Mouse (Mus musculus): Measurements from ENCODE around the gene Gm43552. TPM values are rescaled to one million over a fixed set of nuclear protein-coding genes. Genes with fewer than 3 reads are reported as not detected.

The Gm43552 gene
- polyA plus RNA-seq, 1 experiment from 2014 or later, result not detected

DNA sequence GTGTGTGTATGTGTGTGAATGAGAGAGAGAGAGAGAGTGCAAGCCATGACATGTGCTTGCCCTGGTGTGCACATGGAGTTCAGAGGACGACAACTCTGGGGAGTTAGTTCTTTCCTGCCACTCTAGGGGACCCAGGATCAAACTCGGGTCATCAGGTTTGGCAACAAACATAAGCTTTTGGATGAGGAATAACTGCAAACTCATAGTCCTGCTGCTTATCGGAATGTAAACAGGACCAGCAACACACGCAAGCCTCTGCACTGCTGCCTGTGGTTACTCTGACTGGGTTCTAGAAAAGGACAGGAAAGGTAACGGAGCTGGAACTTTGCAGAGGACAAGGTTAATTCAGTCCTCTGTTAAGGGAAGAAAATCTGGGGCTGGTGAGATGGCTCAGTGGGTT is 67.4 kb downstream of the Gm43552 start:
- H3K4me3 ChIP-seq, result no peak overlapping the region
- no peaks in the 10 kb centered on the region for H3K9me3 ChIP-seq (replicated peaks)
- DNase-seq (ENCODE audit: low spot score), result no peak
- no peaks in the 10 kb centered on the region for H3K27me3 ChIP-seq (ENCODE audit: low read depth, poor library complexity, severe bottlenecking)
- H3K4me1 ChIP-seq, result 0 out of 2 replicates have a peak, but pooled peaks cover 3% of the 10 kb centered on the region
- WGBS, result 85% methylated on average over 5 of the region's 5 CpGs
- peaks cover 59% of the 10 kb centered on the region for H3K36me3 ChIP-seq
- no peak overlapping the region for H3K27ac ChIP-seq (replicated peaks)

DNA sequence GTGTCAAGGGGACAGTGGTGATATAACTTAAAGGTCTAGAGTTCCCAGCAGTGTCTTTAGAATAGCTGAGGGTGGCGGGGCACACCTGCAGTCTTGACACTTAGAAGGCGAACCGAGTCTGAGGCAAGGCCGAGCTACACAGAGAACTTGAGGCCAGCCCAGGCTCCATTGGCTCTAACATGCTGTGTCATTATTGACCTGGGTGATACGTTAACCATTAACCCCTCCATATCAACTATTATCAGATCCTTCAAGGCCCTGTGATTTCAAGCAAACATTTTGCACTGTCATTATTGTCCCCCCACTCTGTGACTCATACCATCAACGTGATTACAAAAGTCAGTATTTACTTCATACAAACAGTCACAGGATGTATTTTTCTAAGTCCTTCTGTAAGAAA is 68.4 kb downstream of the Gm43552 start:
- Histone ChIP-seq H3K36me3 (peaks cover 59% of the 10 kb centered on the region), H3K4me3 (no peak overlapping the region), H3K9me3 (replicated peaks) (no peaks in the 10 kb centered on the region), H3K4me1 (0 out of 2 replicates have a peak, but pooled peaks cover 3% of the 10 kb centered on the region), H3K27me3 (ENCODE audit: low read depth, poor library complexity, severe bottlenecking) (no peaks in the 10 kb centered on the region), H3K27ac (replicated peaks) (no peak overlapping the region)
- 95% methylated on average over 6 of the region's 6 CpGs for WGBS
- DNase-seq (ENCODE audit: low spot score), result no peak

DNA sequence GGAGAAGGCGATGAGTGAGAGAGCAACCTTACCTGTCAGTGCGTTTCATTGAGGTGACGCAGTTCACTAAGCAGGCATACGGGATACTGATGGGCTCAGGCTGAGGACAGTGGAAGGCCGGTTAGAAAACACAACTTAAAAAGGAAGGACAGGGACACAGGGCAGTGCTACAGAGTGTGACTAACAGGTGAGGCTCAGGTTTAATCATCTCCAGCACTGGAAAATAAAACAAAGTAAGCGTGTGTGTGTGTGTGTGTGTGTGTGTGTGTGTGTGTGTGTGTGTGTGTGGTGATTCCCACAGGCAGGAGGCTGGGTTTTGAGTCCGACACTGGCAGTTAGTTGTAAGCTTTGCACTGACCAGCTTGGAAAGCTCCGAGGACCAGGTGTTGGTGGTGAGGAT is 69.8 kb downstream of the Gm43552 start:
- peaks cover 67% of the 10 kb centered on the region for H3K36me3 ChIP-seq

DNA sequence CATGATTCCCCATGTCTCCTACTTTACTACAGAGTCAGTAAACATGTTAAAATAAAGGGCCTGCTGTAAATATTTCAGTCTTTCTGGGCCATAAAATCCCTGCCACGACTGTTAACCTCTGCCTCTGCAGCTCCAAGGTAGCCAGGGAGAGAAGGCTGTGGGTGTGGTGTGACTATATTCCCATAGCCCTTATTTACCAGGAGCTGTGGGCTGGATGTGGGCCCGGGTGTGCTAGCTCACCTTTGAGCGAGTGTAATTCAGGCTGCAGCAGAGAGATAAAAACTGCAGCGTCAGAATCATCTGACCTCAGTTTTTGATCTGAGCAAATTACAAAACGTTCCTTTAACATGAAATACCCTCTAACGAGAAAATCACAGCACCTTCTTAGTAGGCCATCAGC is 71.8 kb downstream of the Gm43552 start:
- Histone ChIP-seq H3K27me3 (ENCODE audit: low read depth, poor library complexity, severe bottlenecking) (no peaks in the 10 kb centered on the region), H3K4me3 (no peak overlapping the region), H3K27ac (replicated peaks) (no peak overlapping the region), H3K9me3 (replicated peaks) (no peaks in the 10 kb centered on the region), H3K4me1 (peaks cover 5% of the 10 kb centered on the region), H3K36me3 (peaks cover 73% of the 10 kb centered on the region)
- 90% methylated on average over 6 of the region's 6 CpGs for WGBS
- no peak for DNase-seq (ENCODE audit: low spot score)

More for the DNA sequence above, 69.8 kb downstream of the Gm43552 start:
- Histone ChIP-seq H3K27ac (replicated peaks) (no peak overlapping the region), H3K4me3 (no peak overlapping the region), H3K27me3 (ENCODE audit: low read depth, poor library complexity, severe bottlenecking) (no peaks in the 10 kb centered on the region), H3K4me1 (no peaks in the 10 kb centered on the region), H3K9me3 (replicated peaks) (no peaks in the 10 kb centered on the region)
- DNase-seq (ENCODE audit: low spot score), result no peak
- 91% methylated on average over 8 of the region's 8 CpGs for WGBS

DNA sequence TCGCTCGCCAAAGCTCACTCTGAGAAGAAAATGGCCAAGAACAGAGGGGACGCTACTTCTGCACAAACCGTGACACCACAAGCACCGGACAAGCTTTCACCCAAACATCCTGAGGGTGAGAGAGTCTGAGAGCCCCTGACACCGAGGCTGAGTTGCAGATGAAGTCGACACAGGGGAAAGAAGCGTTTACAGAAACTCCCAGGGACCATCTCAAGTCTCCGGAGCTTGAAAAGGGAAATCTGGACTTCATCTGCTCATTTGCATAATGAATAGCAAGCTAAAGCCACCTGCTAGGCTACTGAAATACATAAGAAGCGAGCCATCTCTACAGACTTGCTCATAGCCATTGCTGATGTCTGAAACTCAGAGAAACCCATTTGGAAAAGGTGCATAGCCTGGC is 73.5 kb downstream of the Gm43552 start:
- Histone ChIP-seq H3K27me3 (ENCODE audit: low read depth, poor library complexity, severe bottlenecking) (no peaks in the 10 kb centered on the region), H3K27ac (replicated peaks) (no peak overlapping the region), H3K9me3 (replicated peaks) (no peaks in the 10 kb centered on the region), H3K4me1 (peaks cover 13% of the 10 kb centered on the region), H3K4me3 (no peak overlapping the region), H3K36me3 (peaks cover 61% of the 10 kb centered on the region)
- WGBS, result 88% methylated on average over 10 of the region's 10 CpGs
- DNase-seq (ENCODE audit: low spot score), result no peak

DNA sequence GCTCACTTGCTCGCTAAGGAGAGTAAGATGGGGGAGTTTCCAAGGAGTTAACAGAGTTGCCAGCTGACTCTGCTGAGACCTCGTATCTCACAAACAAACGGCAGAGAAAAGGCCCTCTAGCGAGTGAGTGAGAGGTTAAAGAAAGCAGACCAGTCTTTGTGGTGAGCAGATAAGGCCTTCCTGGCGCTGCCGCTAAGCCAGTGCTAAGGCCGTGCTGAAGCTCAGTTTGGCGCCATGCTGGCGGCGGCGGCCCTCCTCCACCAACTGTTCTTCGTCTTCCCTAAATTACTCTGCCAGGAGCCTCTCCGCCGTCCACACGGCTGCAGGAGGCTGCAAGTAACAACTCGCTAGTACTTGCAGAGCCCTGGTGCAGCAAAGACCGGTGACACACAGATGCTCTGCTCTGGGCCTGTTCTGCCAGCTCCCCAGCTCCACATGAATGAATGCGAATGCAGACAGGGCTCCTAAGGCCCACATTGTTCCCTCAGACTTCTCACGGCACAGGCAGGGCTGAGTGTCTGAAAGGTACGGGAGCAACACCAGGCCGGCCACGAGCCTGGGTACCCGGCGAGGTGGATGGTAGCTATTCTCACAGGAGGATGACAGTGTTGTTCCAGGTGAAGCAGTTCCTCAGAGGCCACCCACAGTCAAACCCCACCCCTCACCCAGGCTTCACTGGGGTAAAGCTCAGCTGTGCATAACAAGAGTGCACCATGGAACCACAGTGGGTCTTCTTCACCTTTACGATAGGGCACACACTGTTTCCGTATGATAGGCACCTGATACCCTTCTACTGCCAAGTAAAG is 76.8 kb downstream of the Gm43552 start:
- peak overlapping the region; percentile 27; the same call in 1 of the 2 replicates for H3K4me3 ChIP-seq
- peaks cover 13% of the 10 kb centered on the region for H3K4me1 ChIP-seq
- H3K36me3 ChIP-seq, result peaks cover 52% of the 10 kb centered on the region
- WGBS, result 17% methylated on average over 26 of the region's 26 CpGs
- H3K9me3 ChIP-seq (replicated peaks), result no peaks in the 10 kb centered on the region
- peak; percentile 63 for DNase-seq (ENCODE audit: low spot score)
- no peaks in the 10 kb centered on the region for H3K27me3 ChIP-seq (ENCODE audit: low read depth, poor library complexity, severe bottlenecking)
- peak overlapping the region; percentile 83 for H3K27ac ChIP-seq (replicated peaks)

DNA sequence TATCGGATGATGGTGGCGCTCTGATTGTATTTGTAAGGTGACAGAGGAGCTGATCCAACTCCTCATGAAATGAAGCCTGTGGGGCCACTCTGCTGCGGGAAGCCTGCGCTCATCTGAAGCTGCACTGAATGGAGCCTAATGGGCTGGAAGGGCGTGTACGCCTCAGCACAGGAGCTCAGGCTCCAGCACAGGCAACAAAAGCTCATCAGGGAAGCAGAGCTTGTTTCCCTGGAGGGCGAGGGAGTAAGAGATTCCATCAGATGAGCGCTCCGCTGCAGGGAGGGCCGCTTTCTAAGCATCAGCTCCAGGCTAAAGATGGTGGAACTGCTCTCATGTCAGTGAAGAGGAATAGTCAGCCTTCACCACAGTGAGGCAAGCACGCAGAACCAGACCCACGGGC is 84.6 kb downstream of the Gm43552 start:
- DNase-seq (ENCODE audit: low spot score), result no peak
- peak overlapping the region; percentile 46; the same call in 1 of the 2 replicates for H3K27ac ChIP-seq (replicated peaks)
- no peak overlapping the region for H3K4me3 ChIP-seq
- H3K36me3 ChIP-seq, result peaks cover 81% of the 10 kb centered on the region
- 29% methylated on average over 12 of the region's 12 CpGs for WGBS
- H3K9me3 ChIP-seq (replicated peaks), result no peaks in the 10 kb centered on the region
- no peaks in the 10 kb centered on the region for H3K27me3 ChIP-seq (ENCODE audit: low read depth, poor library complexity, severe bottlenecking)
- H3K4me1 ChIP-seq, result peaks cover 8% of the 10 kb centered on the region

DNA sequence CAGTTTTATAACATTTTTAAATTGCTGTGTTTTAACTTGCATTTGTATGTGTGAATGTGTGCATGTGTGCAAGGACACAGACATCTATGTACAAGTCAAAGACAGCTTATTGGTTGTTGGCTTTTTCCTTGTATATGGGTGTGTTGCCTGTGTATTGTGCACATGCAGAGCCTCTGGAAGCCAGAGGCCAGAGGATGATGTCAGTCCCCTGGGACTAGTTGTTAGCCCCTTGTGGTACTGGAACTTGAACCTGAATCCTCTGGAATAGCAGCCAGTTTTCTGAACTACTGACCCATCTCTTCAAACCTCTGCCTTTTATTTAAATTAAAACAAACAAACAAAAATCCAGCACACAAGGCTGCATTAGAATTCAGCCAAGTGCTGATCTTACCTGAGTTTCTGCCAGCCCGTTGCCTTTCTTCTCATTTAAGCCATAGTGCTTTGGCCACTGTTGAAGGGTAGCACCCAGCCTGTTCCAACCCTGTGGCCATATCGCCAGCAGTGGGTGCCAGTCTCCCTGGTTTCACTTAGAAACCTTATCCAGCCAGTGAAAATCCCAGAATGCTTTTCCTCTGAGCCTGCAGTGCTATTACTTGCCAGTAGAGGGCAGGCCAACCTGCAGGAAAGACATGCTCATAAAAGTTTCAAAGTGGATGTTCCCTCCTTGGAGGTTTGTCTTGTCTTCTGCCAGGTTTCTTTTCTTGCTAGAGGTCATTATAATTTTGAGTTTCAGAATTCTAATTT is 91.2 kb downstream of the Gm43552 start:
- Histone ChIP-seq H3K27me3 (ENCODE audit: low read depth, poor library complexity, severe bottlenecking) (no peaks in the 10 kb centered on the region), H3K36me3 (peaks cover 91% of the 10 kb centered on the region), H3K9me3 (replicated peaks) (no peaks in the 10 kb centered on the region), H3K4me1 (no peaks in the 10 kb centered on the region), H3K4me3 (no peak overlapping the region), H3K27ac (replicated peaks) (no peak overlapping the region)
- DNase-seq (ENCODE audit: low spot score), result peak; percentile 75
- WGBS, result 29% methylated on average over 2 of the region's 2 CpGs

DNA sequence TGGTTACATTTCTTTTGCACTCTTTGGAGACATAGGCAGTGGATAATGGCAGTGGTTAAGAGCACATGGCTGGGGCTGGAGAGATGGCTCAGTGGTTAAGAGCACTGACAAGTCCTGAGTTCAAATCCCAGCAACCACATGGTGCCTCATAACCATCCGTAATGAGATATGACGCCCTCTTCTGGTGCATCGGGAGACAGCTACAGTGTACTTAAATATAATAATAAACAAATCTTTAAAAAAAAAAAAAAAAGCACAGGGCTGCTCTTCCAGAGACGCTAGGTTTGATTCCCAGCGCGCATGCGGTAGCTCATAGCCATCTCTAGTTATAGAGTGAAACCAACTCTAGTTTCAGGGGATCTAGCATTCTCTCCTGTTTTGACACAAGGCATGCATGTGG is 98.2 kb downstream of the Gm43552 start:
- no peak overlapping the region for H3K27ac ChIP-seq (replicated peaks)
- no peak for DNase-seq (ENCODE audit: low spot score)
- H3K36me3 ChIP-seq, result peaks cover 67% of the 10 kb centered on the region
- H3K4me1 ChIP-seq, result peaks cover 18% of the 10 kb centered on the region
- no peaks in the 10 kb centered on the region for H3K9me3 ChIP-seq (replicated peaks)
- 92% methylated on average over 7 of the region's 7 CpGs for WGBS
- H3K27me3 ChIP-seq (ENCODE audit: low read depth, poor library complexity, severe bottlenecking), result no peaks in the 10 kb centered on the region
- no peak overlapping the region for H3K4me3 ChIP-seq

DNA sequence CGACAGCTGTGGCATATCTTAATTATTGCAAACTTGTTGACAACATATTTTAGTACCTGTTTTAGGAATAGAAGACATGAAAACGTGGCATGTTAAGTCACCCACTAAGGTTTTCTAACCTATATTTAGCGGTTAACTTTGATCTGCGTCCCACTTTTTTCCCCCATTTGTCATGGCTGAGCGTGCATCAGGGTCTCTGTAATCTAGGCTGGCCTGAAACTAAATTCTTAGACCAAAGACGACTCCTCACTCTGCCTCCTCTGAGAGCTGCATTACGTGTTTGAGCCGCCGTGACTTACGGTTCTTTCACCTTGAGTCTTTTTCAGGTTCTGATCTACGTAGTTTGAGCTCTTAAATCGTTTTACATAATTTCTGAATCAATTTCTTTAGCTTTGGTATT is 100.9 kb downstream of the Gm43552 start:
- 5% methylated on average over 12 of the region's 12 CpGs for WGBS
- H3K27me3 ChIP-seq (ENCODE audit: low read depth, poor library complexity, severe bottlenecking), result no peaks in the 10 kb centered on the region
- peaks cover 23% of the 10 kb centered on the region for H3K4me1 ChIP-seq
- H3K9me3 ChIP-seq (replicated peaks), result no peaks in the 10 kb centered on the region
- H3K27ac ChIP-seq (replicated peaks), result peak overlapping the region; percentile 99
- H3K36me3 ChIP-seq, result peaks cover 66% of the 10 kb centered on the region
- H3K4me3 ChIP-seq, result peak overlapping the region; percentile 87
- DNase-seq (ENCODE audit: low spot score), result no peak

DNA sequence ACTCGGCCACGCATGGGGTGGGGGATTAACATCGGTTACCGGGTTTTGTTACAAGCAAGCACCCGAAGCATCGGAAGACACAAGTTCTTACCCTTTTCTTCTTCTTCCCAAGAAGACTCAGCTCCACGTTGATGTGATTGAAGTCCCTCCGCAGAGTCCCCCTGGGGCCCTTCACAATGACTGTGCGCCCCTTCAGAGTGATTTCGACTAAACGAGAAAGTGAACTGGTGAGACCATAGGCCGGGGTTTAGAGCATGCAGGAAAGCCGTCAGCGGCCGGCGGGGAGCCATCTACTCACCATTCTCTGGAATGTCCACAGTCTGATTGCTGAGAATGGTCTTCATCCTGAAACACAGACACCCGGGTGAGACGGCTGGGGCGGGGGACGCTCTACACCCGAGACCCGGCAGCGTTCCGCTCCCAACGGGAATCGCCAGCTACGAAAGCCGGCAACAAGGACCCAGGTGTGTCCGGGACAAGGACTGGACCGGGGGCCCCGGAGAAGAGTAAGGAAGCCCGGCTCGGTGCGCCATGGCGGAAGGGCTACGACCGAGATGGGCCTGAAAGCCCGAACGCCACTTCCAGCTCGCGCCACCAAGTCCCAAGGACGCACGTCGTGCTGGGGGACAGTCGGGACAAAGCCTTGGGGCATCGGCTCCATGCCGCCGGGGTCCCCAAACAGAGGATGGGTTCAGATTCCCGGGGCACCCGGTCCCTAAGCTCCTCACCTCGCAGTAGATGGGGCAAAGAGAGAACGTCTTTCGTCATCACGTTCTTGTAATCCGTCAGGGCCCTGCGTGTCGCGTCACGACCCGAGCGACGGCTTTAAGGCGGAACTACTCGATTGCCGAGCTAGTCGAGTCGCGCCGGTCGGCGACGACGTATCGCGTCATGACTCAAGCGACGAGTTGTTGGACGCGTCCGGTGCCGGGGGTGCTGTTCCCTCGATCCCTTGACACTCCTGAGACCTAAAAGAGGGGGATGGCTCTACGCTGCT is 101.7 kb downstream of the Gm43552 start, which contains the start of the genes Rpl9 and Lias:
Rpl9 (minus strand) TSS at position 797 of the 997 bp plus-strand sequence.
Lias (plus strand) TSS at position 850 of the 997 bp plus-strand sequence.
- peak; percentile 98 for DNase-seq (ENCODE audit: low spot score)
- Histone ChIP-seq H3K27me3 (ENCODE audit: low read depth, poor library complexity, severe bottlenecking) (no peaks in the 10 kb centered on the region), H3K36me3 (peaks cover 58% of the 10 kb centered on the region), H3K4me1 (peaks cover 23% of the 10 kb centered on the region), H3K9me3 (replicated peaks) (no peaks in the 10 kb centered on the region), H3K4me3 (peak within 1 kb of the TSS; percentile 87), H3K27ac (replicated peaks) (peak within 1 kb of the TSS; percentile 99)
- WGBS, result under 1% methylated on average over 83 of the region's 83 CpGs
